Mouse (Mus musculus) ES-Bruce4 (cell line): ENCODE data around the gene Gm10491.

Experiments used
- CTCF ChIP-seq: IDR thresholded peaks from one replicate; pipeline ENCODE4 v1.8.1; 2011; ENCODE audit warnings: low read depth, low read length
- EP300 ChIP-seq: IDR thresholded peaks from 2 replicates; pipeline ENCODE4 v1.6.1; 2011; ENCODE audit warnings: low read depth, low read length; ENCODE audit not compliant: insufficient read depth
- POLR2A ChIP-seq: IDR thresholded peaks from one replicate; pipeline ENCODE4 v1.8.1; 2011; ENCODE audit warnings: low read length; ENCODE audit not compliant: insufficient read depth

GRCm38 (mm10) chrX:7863181-7863580 is 44.5 kb downstream of the Gm10491 start:
- TF ChIP-seq CTCF (no peak), POLR2A (no peak), EP300 (no peak)
